Mouse (Mus musculus) kidney, postnatal 0 days (tissue): ENCODE measurements around the gene Slc16a13. TPM values are rescaled to one million over a fixed set of nuclear protein-coding genes. Genes with fewer than 3 reads are reported as not detected.

ENCODE experiments used
- ATAC-seq: fragments of 200-750 bp; cut with Nextera tagmentation; replicated peaks from 2 replicates; pipeline ENCODE4 v1.8.0; 2017; ENCODE audit warnings: low read depth, moderate number of reproducible peaks, moderate TSS enrichment, moderate library complexity; ENCODE audit not compliant: low FRiP score
- DNase-seq: peaks from one replicate; pipeline ENCODE4 v3.0.0-alpha.2; 2016; ENCODE audit warnings: low spot score
- H3K27ac ChIP-seq: fragments of 300-500 bp; sonication (generic); 2 replicates; pipeline ENCODE4 v1.5.1; 2014; ENCODE audit warnings: mild to moderate bottlenecking
- H3K27me3 ChIP-seq: fragments of 300-500 bp; sonication (generic); 2 replicates; pipeline ENCODE4 v1.6.1; 2014; ENCODE audit warnings: low read length, mixed read lengths; ENCODE audit not compliant: insufficient read depth
- H3K36me3 ChIP-seq: fragments of 300-500 bp; sonication (generic); 2 replicates; pipeline ENCODE4 v1.6.1; 2014; ENCODE audit warnings: low read length, mixed read lengths; ENCODE audit not compliant: insufficient read depth
- H3K4me1 ChIP-seq: fragments of 300-500 bp; sonication (generic); replicated peaks from 2 replicates; pipeline ENCODE4 v1.6.1; 2014; ENCODE audit warnings: antibody characterized with exemption, low read length, mixed read lengths; ENCODE audit not compliant: insufficient read depth
- H3K4me2 ChIP-seq: fragments of 300-500 bp; sonication (generic); 2 replicates; pipeline ENCODE4 v1.6.1; 2014; ENCODE audit warnings: mild to moderate bottlenecking, low read length, moderate library complexity, mixed read lengths
- H3K4me3 ChIP-seq: fragments of 300-500 bp; sonication (generic); replicated peaks from 2 replicates; pipeline ENCODE4 v1.5.1; 2014; ENCODE audit warnings: low read depth, low read length
- H3K9ac ChIP-seq: fragments of 300-500 bp; sonication (generic); 2 replicates; pipeline ENCODE4 v1.6.1; 2014; ENCODE audit warnings: low read depth, low read length
- H3K9me3 ChIP-seq: fragments of 300-500 bp; sonication (generic); replicated peaks from 2 replicates; pipeline ENCODE4 v1.6.1; 2016; ENCODE audit warnings: low read length, inconsistent platforms, mixed read lengths
- CTCF ChIP-seq: IDR thresholded peaks from 2 replicates; pipeline ENCODE4 v1.5.1; 2016; ENCODE audit warnings: antibody characterized with exemption, low read depth, mild to moderate bottlenecking, moderate library complexity
- WGBS: fragments of 180-500 bp; shearing (Covaris S2); extraction: QIAGEN DNeasy Blood & Tissue Kit; methylation state at CpG from one replicate; pipeline ENCODE4 v1.1.7; 2014; 5-methylcytosine and 5-hydroxymethylcytosine counted together
- polyA plus RNA-seq: library from polyadenylated mRNA; unstranded; fragments of >200 nt; fragmentation: Nextera tagmentation; extraction: Ambion mirVana; gene quantifications from 2 replicates; pipeline ENCODE4 v1.2.1, GENCODE M21; 2015

The Slc16a13 gene
- polyA plus RNA-seq, 1 experiment from 2014 or later: 20.6 TPM

- WGBS: 90% methylated on average over 3 of the region's 3 CpGs
Observed at GRCm38 (mm10) chr11:70198332-70198731, 22.5 kb downstream of the Slc16a13 start.

GRCm38 (mm10) chr11:70193354-70194285 lies 27.2 kb downstream of the Slc16a13 start:
- DNase-seq (no peak), ATAC-seq (no peak)
- no peak overlapping the region for H3K4me3 ChIP-seq
- no peaks in the 10 kb centered on the region for H3K9me3 ChIP-seq
- H3K4me1 ChIP-seq: peaks cover 5% of the 10 kb centered on the region; the same call in 1 of the 2 replicates
- no peak for TF ChIP-seq CTCF
- H3K27ac ChIP-seq: no peak overlapping the region
- no peak overlapping the region for H3K9ac ChIP-seq
- H3K27me3 ChIP-seq: no peaks in the 10 kb centered on the region
- no peaks in the 10 kb centered on the region for H3K36me3 ChIP-seq
- no peak overlapping the region for H3K4me2 ChIP-seq
- WGBS: 30% methylated on average over 11 of the region's 11 CpGs

More at GRCm38 (mm10) chr11:70198332-70198731, 22.5 kb downstream of the Slc16a13 start:
- H3K4me1 ChIP-seq: peaks cover 12% of the 10 kb centered on the region; the same call in 1 of the 2 replicates
- H3K4me3 ChIP-seq: no peak overlapping the region
- TF ChIP-seq CTCF: no peak
- DNase-seq: no peak
- no peak overlapping the region for H3K27ac ChIP-seq
- H3K36me3 ChIP-seq: no peaks in the 10 kb centered on the region
- H3K9ac ChIP-seq: no peak overlapping the region
- H3K27me3 ChIP-seq: no peaks in the 10 kb centered on the region
- no peak overlapping the region for H3K4me2 ChIP-seq
- no peak for ATAC-seq
- no peaks in the 10 kb centered on the region for H3K9me3 ChIP-seq

GRCm38 (mm10) chr11:70192157-70192556 lies 28.7 kb downstream of the Slc16a13 start:
- DNase-seq (no peak), ATAC-seq (no peak)
- H3K9ac ChIP-seq: no peak overlapping the region
- H3K4me3 ChIP-seq: no peak overlapping the region
- TF ChIP-seq CTCF: no peak
- no peaks in the 10 kb centered on the region for H3K27me3 ChIP-seq
- H3K36me3 ChIP-seq: no peaks in the 10 kb centered on the region
- WGBS: 70% methylated on average over 4 of the region's 4 CpGs
- H3K4me1 ChIP-seq: peaks cover 3% of the 10 kb centered on the region; the same call in 1 of the 2 replicates
- H3K9me3 ChIP-seq: no peaks in the 10 kb centered on the region
- H3K27ac ChIP-seq: no peak overlapping the region
- no peak overlapping the region for H3K4me2 ChIP-seq

- H3K27me3 ChIP-seq: no peaks in the 10 kb centered on the region
- H3K9me3 ChIP-seq: no peaks in the 10 kb centered on the region
- no peak overlapping the region for H3K4me2 ChIP-seq
- no peaks in the 10 kb centered on the region for H3K36me3 ChIP-seq
- WGBS: 73% methylated on average over 6 of the region's 6 CpGs
- H3K4me3 ChIP-seq: no peak overlapping the region
- no peak overlapping the region for H3K9ac ChIP-seq
- ATAC-seq (no peak), DNase-seq (no peak)
- TF ChIP-seq CTCF: no peak
- peaks cover 3% of the 10 kb centered on the region; the same call in 1 of the 2 replicates for H3K4me1 ChIP-seq
- no peak overlapping the region for H3K27ac ChIP-seq
Observed at GRCm38 (mm10) chr11:70191188-70191587, 29.7 kb downstream of the Slc16a13 start.

- H3K9me3 ChIP-seq: no peaks in the 10 kb centered on the region
- ATAC-seq (no peak), DNase-seq (no peak)
- no peaks in the 10 kb centered on the region for H3K36me3 ChIP-seq
- 72% methylated on average over 28 of the region's 28 CpGs for WGBS
- TF ChIP-seq CTCF: no peak
- no peak overlapping the region for H3K4me3 ChIP-seq
- H3K4me1 ChIP-seq: peaks cover 3% of the 10 kb centered on the region; the same call in 1 of the 2 replicates
- H3K27me3 ChIP-seq: no peaks in the 10 kb centered on the region
- H3K4me2 ChIP-seq: no peak overlapping the region
- H3K27ac ChIP-seq: no peak overlapping the region
- H3K9ac ChIP-seq: no peak overlapping the region
Observed at GRCm38 (mm10) chr11:70189319-70190134, 31.3 kb downstream of the Slc16a13 start.

GRCm38 (mm10) chr11:70185120-70185519 lies 35.7 kb downstream of the Slc16a13 start:
- Histone ChIP-seq H3K9ac (no peak overlapping the region), H3K4me3 (no peak overlapping the region), H3K4me1 (no peaks in the 10 kb centered on the region), H3K9me3 (no peaks in the 10 kb centered on the region), H3K36me3 (no peaks in the 10 kb centered on the region), H3K27me3 (no peaks in the 10 kb centered on the region), H3K27ac (no peak overlapping the region), H3K4me2 (no peak overlapping the region)
- DNase-seq (peak; percentile 15), ATAC-seq (no peak)
- TF ChIP-seq CTCF: no peak
- WGBS: 30% methylated on average over 7 of the region's 7 CpGs
